Mouse (Mus musculus): ENCODE measurements around the gene Gm10663.

Gm10663 gene

DNA sequence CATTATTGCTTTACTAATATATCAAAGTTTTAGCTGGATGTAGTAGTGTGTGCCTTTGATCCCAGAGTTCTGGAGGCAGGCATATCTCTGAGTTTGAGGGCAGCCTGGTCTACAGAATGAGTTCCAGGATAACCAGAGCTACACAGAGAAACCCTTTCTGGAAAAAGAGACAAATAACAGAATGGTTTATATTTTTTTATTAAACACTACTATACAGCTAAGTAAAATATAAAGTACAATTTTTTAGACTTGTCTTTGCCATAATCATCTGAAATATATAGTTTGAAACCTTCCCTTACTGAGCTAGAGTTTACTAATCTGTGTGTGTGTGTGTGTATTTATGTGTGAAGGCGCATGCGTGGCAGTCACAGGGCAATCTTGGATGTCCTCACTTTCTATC lies at the start of gene Gm10663:
Gm10663 (plus strand) TSS at position 301 of the 400 bp plus-strand sequence.
- no peak for DNase-seq (ENCODE audit: low read depth, low spot score)

- no peak for DNase-seq (ENCODE audit: low read depth, low spot score)
These were observed 45.7 kb upstream of the Gm10663 start for GRCm38 (mm10) chr8:65028959-65029686.

GRCm38 (mm10) chr8:65029776-65030175 lies 45.1 kb upstream of the Gm10663 start:
- no peak for DNase-seq (ENCODE audit: low read depth, low spot score)

DNA sequence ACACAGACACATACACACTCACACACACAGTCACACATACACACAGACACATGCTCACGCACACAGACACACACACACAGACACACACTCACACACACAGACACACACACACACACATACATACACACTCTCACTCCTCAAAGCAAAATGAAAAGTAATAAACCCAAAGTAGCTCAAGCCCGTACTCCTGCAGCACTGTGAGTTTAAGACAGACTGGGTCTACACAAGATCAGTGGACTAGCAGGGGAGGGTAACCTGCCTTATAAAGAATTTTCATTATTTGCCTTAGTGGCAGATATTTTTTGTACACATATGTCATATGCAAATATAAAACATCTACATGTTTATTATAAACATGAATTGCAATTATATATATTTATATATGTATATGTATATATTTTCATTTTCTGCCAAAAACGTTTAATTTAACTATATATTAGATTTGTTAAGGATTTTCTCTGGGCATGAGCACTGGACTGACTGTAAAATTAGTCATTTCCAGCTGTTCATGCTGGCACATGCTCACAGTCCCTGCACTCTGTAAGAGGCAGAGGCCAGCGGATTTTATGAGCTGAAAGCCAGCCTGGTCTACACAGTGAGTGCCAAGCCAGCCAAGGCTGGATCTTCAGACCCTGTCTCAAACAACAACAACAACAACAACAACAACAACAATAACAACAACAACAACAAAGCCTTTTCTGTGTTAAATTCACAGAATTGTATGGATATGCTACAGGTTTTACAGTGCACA lies 43.9 kb upstream of the Gm10663 start:
- no peak for DNase-seq (ENCODE audit: low read depth, low spot score)

GRCm38 (mm10) chr8:65032107-65032506 lies 42.7 kb upstream of the Gm10663 start:
- no peak for DNase-seq (ENCODE audit: low read depth, low spot score)

GRCm38 (mm10) chr8:65033056-65033455 lies 41.8 kb upstream of the Gm10663 start:
- no peak for DNase-seq (ENCODE audit: low read depth, low spot score)

DNA sequence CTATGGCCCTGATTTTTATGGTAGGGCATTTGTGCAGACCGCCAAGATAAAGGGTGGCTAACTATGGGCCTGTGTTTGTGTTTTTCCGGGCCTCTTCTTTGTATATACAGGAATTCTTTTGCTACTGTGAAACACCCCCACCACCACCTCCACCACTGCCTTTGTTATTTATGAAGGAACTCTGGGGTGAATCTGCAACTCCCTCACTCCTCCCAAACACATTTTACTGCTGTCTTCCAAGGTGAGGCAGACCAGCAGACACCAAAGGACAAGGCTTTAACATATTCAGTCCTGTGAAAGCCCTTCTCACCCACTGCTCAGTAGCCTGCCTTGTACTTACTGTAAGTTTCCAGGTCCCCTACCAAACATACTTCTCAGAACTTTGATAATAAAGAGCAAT lies 40.7 kb upstream of the Gm10663 start:
- DNase-seq (ENCODE audit: low read depth, low spot score), result no peak

- peak; percentile 70 for DNase-seq (ENCODE audit: low read depth, low spot score)
These were observed 37.7 kb upstream of the Gm10663 start, which contains the start of gene Apela for GRCm38 (mm10) chr8:65037117-65037533. Gene Apela, minus strand, starts transcription at chr8:65037336.

DNA sequence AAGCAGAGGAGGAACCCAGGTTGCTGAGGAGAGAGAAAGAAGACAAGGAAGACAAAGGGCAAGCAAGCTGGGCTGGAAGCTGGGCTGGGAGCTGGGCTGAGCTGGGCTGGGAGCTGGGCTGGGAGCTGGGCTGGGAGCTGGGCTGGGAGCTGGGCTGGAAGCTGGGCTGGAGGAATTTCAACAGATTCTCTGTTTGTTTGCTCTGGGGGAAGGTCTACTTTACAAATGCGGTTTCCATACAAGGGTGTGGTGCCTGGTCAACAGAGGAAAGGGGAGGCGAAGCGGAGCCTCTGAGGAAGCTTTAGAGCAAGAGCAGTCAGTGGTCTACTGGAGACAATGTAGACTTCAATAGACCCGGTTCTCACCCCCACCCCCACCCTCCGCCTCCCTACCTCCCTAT lies 28.3 kb upstream of the Gm10663 start:
- DNase-seq (ENCODE audit: low read depth, low spot score), result no peak

DNA sequence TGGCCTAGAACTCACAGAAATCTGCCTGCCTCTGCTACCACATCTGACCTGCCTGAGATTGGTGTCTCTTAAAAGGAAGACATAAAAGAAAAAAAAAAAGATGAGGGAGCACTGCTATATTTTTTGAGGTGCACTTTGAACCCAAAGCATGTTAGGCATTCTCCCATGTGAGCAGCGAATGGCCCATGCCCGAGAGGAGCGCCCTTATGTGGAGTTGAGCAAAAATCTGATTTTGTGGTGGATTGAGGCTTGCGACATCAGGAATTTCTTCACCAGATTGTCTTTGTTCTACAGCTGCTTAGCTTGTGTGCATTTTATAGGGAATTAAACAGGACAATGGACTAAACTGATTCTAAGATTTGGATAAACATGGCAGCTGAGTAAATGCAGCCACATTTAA lies 27.6 kb upstream of the Gm10663 start:
- no peak for DNase-seq (ENCODE audit: low read depth, low spot score)

GRCm38 (mm10) chr8:65047801-65048200 lies 27.0 kb upstream of the Gm10663 start:
- DNase-seq (ENCODE audit: low read depth, low spot score), result no peak

DNA sequence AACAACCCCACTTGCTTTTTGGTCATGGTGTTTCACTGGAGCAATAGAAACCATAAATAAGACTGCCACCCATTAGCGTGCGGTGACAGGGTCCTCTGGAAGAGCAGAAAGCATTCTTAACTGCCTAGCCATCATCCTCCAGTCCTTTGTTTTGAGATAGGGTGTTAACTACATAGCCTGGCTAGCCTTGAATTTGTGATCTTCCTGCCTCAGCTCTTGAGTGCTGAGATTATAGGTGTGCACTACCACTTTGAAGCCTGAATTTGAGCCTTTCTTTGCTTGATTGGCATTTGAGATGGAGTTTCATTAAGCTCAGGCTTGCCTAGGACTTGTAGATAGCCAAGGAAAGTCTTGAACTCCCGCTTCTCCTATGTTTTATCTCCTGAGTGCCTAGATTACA lies 21.3 kb upstream of the Gm10663 start:
- DNase-seq (ENCODE audit: low read depth, low spot score), result no peak

DNA sequence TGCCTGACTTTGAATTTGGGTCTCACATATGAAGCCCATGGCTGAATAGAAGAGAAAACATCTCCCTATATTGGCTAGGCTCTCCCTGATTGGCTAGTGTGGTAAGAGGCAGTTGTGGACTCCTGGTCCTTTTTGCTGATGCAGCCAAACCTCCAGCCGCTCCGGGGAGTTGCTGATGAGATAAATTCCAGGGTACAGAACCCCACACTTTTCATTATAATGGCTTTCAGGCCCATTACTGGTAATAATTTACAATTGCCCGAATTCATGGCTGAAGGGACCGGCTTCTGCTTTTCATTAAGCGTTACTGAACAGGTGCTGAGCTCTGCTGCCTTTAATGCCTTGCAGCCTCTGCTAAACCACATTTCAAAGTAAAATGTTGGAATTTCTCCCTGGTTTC lies 20.9 kb upstream of the Gm10663 start:
- peak; percentile 44 for DNase-seq (ENCODE audit: low read depth, low spot score)

DNA sequence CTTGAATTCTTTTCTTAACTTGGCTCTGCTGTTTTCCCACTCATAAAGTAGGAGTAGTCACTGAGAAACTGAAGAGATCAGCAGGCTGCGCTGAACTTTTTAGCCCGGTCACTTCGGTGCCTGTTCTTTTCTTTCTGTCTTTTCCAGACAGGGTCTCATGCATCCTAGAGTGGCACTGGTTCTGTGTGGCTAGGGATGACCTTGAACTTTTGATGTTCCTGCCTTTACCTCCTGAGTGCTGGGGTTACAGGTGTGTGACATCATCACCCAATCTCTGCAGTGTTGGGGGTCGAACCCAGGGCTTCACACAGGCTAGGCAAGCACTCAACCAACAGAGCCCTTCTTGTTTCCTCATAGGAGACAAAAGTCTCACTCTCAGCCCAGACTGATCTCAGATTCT lies 18.1 kb upstream of the Gm10663 start:
- no peak for DNase-seq (ENCODE audit: low read depth, low spot score)

GRCm38 (mm10) chr8:65062195-65062594 lies 12.6 kb upstream of the Gm10663 start:
- DNase-seq (ENCODE audit: low read depth, low spot score), result no peak

- no peak for DNase-seq (ENCODE audit: low read depth, low spot score)
These were observed 10.8 kb upstream of the Gm10663 start for GRCm38 (mm10) chr8:65064071-65064470.

DNA sequence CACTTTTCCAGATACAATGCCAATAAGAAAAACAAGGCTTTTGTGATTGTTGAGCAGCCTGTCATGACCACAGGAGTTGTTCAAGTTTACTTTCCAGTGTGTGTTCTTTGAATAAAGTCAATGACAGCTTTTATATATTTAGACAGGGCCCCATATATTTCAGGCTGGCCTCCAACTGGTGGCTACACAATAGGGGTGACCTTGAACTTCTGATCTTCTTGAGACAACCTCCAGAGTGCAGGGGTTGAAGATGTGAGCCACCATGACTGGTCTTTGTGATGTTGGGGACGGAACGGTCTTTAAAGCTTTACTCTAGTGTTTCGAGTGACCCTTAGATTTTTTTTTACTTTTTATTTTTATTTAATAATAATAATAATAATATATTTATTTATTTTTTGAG lies 9.2 kb upstream of the Gm10663 start:
- DNase-seq (ENCODE audit: low read depth, low spot score), result no peak

GRCm38 (mm10) chr8:65067031-65067430 lies 7.8 kb upstream of the Gm10663 start:
- no peak for DNase-seq (ENCODE audit: low read depth, low spot score)

- DNase-seq (ENCODE audit: low read depth, low spot score), result peak; percentile 30
These were observed 7.0 kb upstream of the Gm10663 start for GRCm38 (mm10) chr8:65067694-65068472.

DNA sequence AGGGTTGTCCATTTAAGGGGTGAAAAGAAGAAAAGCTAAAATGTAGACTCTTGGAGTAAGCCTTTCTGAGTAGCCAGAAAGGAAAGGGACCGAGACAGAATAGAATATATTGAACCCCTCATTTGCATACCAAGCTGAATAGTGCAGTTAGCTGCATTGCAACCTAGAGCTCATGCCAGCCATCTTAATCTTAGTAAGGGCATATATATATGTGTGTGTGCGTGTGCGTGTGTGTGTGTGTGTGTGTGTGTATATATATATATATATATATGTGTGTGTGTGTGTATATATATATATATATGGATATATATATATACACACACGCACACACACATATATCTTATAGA lies 6.4 kb upstream of the Gm10663 start:
- no peak for DNase-seq (ENCODE audit: low read depth, low spot score)

- no peak for DNase-seq (ENCODE audit: low read depth, low spot score)
These were observed 3.8 kb upstream of the Gm10663 start for GRCm38 (mm10) chr8:65070996-65071395.

DNA sequence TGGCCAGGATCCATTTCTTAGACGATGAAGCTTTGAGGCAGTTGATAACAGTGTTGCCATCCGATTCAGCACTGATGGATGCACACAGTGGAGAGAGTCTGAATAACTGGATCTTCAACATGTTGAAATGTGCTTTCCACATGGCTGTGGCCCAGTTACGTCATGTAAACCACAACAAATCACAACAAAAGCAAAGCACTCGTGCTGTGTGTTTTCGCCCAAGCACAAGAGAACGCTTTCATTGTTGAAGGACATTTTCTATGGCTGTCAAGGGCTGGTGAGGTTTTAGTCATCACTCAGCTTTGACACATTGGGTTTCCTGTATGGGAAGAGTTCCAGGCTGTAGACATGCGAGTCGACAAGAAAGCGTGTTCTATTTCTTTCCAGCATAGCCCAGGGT lies 5.9 kb downstream of the Gm10663 start:
- DNase-seq (ENCODE audit: low read depth, low spot score), result no peak
